Mouse (Mus musculus) heart, postnatal 0 days (tissue): ENCODE data around the gene Arpc5l.

Source experiments
- CTCF ChIP-seq: IDR thresholded peaks from 2 replicates; pipeline ENCODE4 v1.5.1; 2016; ENCODE audit warnings: antibody characterized with exemption, control low read depth, low read depth
- EP300 ChIP-seq: IDR thresholded peaks from 2 replicates; pipeline ENCODE4 v1.6.1; 2016; ENCODE audit warnings: antibody characterized with exemption, low read depth

- TF ChIP-seq EP300: no peak
- TF ChIP-seq CTCF: no peak
Observed at GRCm38 (mm10) chr2:38987803-38988510, 17.2 kb upstream of the Arpc5l start.
